Mouse (Mus musculus) C2C12 (cell line): ENCODE results near the gene Notch4.

Experiments
- CTCF ChIP-seq: IDR thresholded peaks from one replicate; pipeline ENCODE4 v1.5.1; 2011; ENCODE audit not compliant: control insufficient read depth, insufficient read depth, insufficient read length
- FOSL1 ChIP-seq: IDR thresholded peaks from one replicate; pipeline ENCODE4 v1.8.0; 2011; ENCODE audit warnings: mild to moderate bottlenecking, low read length; ENCODE audit not compliant: poor library complexity, insufficient read depth, severe bottlenecking
- USF1 ChIP-seq: IDR thresholded peaks from one replicate; pipeline ENCODE4 v1.6.1; 2011; ENCODE audit warnings: low read depth, mild to moderate bottlenecking, control low read depth, moderate library complexity

DNA sequence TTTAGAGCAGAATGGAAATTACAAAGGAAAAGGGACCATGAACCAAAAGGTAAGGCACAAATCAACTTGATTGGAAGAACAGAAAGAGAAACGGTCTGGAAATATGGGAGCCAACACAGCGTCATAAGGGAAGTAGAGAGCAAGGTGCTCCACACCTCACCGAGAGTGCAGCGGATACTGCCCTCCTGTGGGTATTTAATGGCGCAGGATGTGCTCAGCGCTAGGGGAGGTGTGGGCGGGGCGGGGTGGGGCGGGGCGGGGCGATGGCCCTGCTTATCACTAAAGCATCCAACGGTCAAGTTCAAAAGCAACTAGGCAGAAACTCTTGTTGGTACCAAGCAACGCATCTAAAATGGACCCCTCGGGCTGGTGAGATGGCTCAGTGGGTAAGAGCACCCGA lies 4.2 kb upstream of the Notch4 start:
- TF ChIP-seq CTCF (no peak), FOSL1 (no peak), USF1 (no peak)
